Mouse (Mus musculus): ENCODE measurements around the gene Sall4.

- TF ChIP-seq CHD2 (IDR thresholded peaks at IDR 0.05; ENCODE audit: low read depth, low read length) (no peak), ZC3H11A (IDR thresholded peaks at IDR 0.05; ENCODE audit: borderline replicate concordance, low read depth, low read length) (no peak), HCFC1 (IDR thresholded peaks at IDR 0.05; ENCODE audit: borderline replicate concordance, insufficient read depth, low read length) (no peak), ZNF384 (IDR thresholded peaks at IDR 0.05; ENCODE audit: low read depth, low read length) (no peak)
These were observed 4.0 kb downstream of the Sall4 start for GRCm38 (mm10) chr2:168763785-168764184.
